Mouse (Mus musculus) spleen, adult 2 months (tissue): ENCODE results near the gene Tyro3. TPM values are rescaled to one million over a fixed set of nuclear protein-coding genes. Genes with fewer than 3 reads are reported as not detected.

Source experiments
- DNase-seq, 2 experiments: peaks; one replicate each; pipeline versions ENCODE4 v3.0.0 to v3.0.0-alpha.2; 2012 to 2021; ENCODE audit warnings: low spot score in 2 of 2, low read depth in 1 of 2
- H3K27ac ChIP-seq: fragments of 200-500 bp; 2 replicates; pipeline ENCODE4 v1.5.1; 2012; ENCODE audit warnings: low read length, inconsistent platforms; ENCODE audit not compliant: insufficient read depth
- H3K27me3 ChIP-seq: fragments of 200-500 bp; 2 replicates; pipeline ENCODE4 v1.6.1; 2012; ENCODE audit warnings: mild to moderate bottlenecking, moderate library complexity, low read length, inconsistent platforms; ENCODE audit not compliant: control insufficient read depth, insufficient read depth
- H3K36me3 ChIP-seq: fragments of 200-500 bp; 2 replicates; pipeline ENCODE4 v1.6.1; 2012; ENCODE audit warnings: mild to moderate bottlenecking, low read length, inconsistent platforms; ENCODE audit not compliant: control insufficient read depth, insufficient read depth
- H3K4me1 ChIP-seq: fragments of 200-500 bp; 2 replicates; pipeline ENCODE4 v1.6.1; 2011; ENCODE audit warnings: inconsistent platforms; ENCODE audit not compliant: control insufficient read depth, insufficient read depth, insufficient read length
- H3K4me3 ChIP-seq: fragments of 200-500 bp; 2 replicates; pipeline ENCODE4 v1.5.1; 2011; ENCODE audit warnings: mild to moderate bottlenecking, inconsistent platforms; ENCODE audit not compliant: insufficient read depth, insufficient read length; ENCODE audit errors: extremely low read depth
- CTCF ChIP-seq: fragments of 200-500 bp; IDR thresholded peaks from 2 replicates; pipeline ENCODE4 v1.5.1; 2011; ENCODE audit warnings: mild to moderate bottlenecking, inconsistent platforms; ENCODE audit not compliant: insufficient read depth, insufficient read length, insufficient replicate concordance; ENCODE audit errors: extremely low read depth
- POLR2A ChIP-seq: fragments of 200-500 bp; IDR thresholded peaks from 2 replicates; pipeline ENCODE4 v1.6.1; 2011; ENCODE audit warnings: low read depth, low read length, inconsistent platforms
- WGBS: fragments of 180-500 bp; shearing (Covaris S2); methylation state at CpG from one replicate; pipeline ENCODE4 v1.1.7; 2018; 5-methylcytosine and 5-hydroxymethylcytosine counted together
- polyA plus RNA-seq: library from polyadenylated mRNA; depleted of rRNA; stranded (reverse); fragments of >200 nt; gene quantifications from 2 replicates; pipeline ENCODE4 v1.2.3, GENCODE M21; 2012; rRNA removed

Gene Tyro3
- polyA plus RNA-seq, result 1.7 and 2.1 TPM in 2 replicates

DNA sequence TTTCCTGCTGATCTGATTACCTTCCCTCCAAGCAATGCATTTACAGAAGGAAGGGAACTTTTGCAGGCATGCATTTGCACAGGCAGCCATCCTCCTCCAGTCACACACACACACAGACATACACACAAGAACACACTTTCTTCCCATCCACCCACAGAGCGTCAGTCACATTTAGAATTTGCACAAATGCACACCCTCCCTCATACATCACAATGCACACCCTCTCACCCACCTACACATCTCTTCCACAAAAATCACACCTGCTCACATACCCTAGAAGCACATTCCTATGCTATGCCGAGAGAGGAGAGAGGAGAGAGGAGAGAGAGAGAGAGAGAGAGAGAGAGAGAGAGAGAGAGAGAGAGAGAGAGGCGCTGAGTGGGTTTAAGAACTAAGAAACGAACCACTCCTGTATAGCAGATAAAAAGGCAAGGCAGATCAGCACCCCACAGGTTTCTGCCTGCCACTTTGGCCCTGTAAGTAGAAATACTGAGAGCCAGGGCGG lies at the start of gene Tyro3:
TSS of gene Tyro3 (plus strand) at position 455 of the 505 bp plus-strand sequence.
- TF ChIP-seq CTCF (no peak), POLR2A (no peak)
- Histone ChIP-seq H3K4me3 (no peak within 1 kb of the TSS), H3K4me1 (peaks cover 7% of the 10 kb centered on the region), H3K36me3 (no peaks in the 10 kb centered on the region), H3K27me3 (peaks cover 13% of the 10 kb centered on the region), H3K27ac (no peak within 1 kb of the TSS)
- no peak for DNase-seq
- WGBS, result 76% methylated on average over 5 of the region's 5 CpGs

GRCm38 (mm10) chr2:119749260-119749659 lies 48.3 kb upstream of the Tyro3 start:
- WGBS, result 95% methylated on average over 13 of the region's 13 CpGs
- peaks cover 4% of the 10 kb centered on the region; the same call in 1 of the 2 replicates for H3K4me1 ChIP-seq
- peaks cover 2% of the 10 kb centered on the region for H3K27me3 ChIP-seq
- no peaks in the 10 kb centered on the region for H3K36me3 ChIP-seq
- no peak for DNase-seq
- TF ChIP-seq POLR2A (no peak), CTCF (no peak)
- H3K27ac ChIP-seq, result no peak overlapping the region
- no peak overlapping the region for H3K4me3 ChIP-seq

- Histone ChIP-seq H3K4me1 (peaks cover 12% of the 10 kb centered on the region; the same call in 1 of the 2 replicates), H3K27ac (no peak overlapping the region), H3K27me3 (peaks cover 12% of the 10 kb centered on the region), H3K4me3 (peak overlapping the region; percentile 64), H3K36me3 (no peaks in the 10 kb centered on the region)
- 11% methylated on average over 29 of the region's 31 CpGs for WGBS
- TF ChIP-seq POLR2A, result no peak
- TF ChIP-seq CTCF, result no peak
- no peak for DNase-seq
Measured at GRCm38 (mm10) chr2:119757601-119758100, 39.9 kb upstream of the Tyro3 start.

DNA sequence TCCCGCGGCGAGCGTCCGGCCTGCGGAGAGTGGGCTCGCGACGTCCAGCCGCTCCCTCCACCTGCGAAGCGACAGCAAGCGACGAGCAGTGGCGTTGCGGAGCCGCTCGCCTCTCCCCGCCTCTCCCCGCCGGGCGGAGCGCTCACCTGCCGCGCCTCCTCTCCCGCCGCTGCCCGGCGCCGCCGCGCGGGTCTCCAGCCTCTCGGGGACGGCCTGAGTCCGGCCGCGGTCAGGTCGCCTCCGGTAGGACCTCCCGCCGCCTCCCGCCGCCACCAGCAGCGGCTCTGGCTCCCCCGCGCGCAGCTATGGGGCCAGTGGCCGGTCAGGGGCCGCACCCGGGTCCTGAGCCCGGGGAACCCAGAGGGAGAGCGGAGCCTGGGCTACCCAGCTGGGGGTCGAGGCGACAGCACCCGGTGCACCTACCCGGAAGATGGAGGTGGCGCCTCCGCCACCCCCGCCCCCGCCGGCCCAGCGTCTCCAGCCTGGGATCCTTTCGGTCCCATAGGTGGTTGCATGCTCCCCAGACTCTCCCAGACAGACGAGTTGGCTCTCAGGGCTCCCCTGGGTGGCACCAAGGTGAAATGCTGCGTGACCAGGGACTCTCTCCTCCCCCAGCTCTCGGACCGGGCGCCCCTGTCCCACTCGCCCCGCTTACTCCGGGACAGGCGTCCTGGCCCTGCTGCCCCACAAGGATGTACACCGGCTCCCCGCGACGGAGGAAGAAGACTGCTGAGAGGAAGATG lies 39.3 kb upstream of the Tyro3 start:
- H3K36me3 ChIP-seq, result no peaks in the 10 kb centered on the region
- 1% methylated on average over 75 of the region's 77 CpGs for WGBS
- no peak overlapping the region for H3K27ac ChIP-seq
- peak in 1 of 2 experiments; percentile 43 for DNase-seq
- peak overlapping the region; percentile 64 for H3K4me3 ChIP-seq
- TF ChIP-seq CTCF, result no peak
- no peak for TF ChIP-seq POLR2A
- peaks cover 12% of the 10 kb centered on the region for H3K27me3 ChIP-seq
- H3K4me1 ChIP-seq, result peaks cover 12% of the 10 kb centered on the region; the same call in 1 of the 2 replicates

GRCm38 (mm10) chr2:119758844-119759835 lies 38.4 kb upstream of the Tyro3 start:
- TF ChIP-seq POLR2A (no peak), CTCF (no peak)
- Histone ChIP-seq H3K4me3 (peak overlapping the region; percentile 64), H3K36me3 (0 out of 2 replicates have a peak, but pooled peaks cover under 1% of the 10 kb centered on the region), H3K27me3 (peaks cover 12% of the 10 kb centered on the region), H3K27ac (no peak overlapping the region), H3K4me1 (peaks cover 12% of the 10 kb centered on the region; the same call in 1 of the 2 replicates)
- WGBS, result 8% methylated on average over 44 of the region's 44 CpGs
- peak in 1 of 2 experiments; percentile 69 for DNase-seq

- H3K36me3 ChIP-seq, result 0 out of 2 replicates have a peak, but pooled peaks cover 6% of the 10 kb centered on the region
- no peak within 1 kb of the TSS for H3K4me3 ChIP-seq
- no peak within 1 kb of the TSS for H3K27ac ChIP-seq
- peaks cover 12% of the 10 kb centered on the region for H3K27me3 ChIP-seq
- DNase-seq, result no peak
- 45% methylated on average over 9 of the region's 9 CpGs for WGBS
- H3K4me1 ChIP-seq, result peaks cover 12% of the 10 kb centered on the region; the same call in 1 of the 2 replicates
- TF ChIP-seq POLR2A (no peak), CTCF (no peak)
Measured at GRCm38 (mm10) chr2:119760251-119760650, 37.3 kb upstream of the Tyro3 start, which contains the start of gene Ltk. Gene Ltk (minus strand): TSS chr2:119760431.
